Mouse (Mus musculus) ovary, postnatal 10 days (tissue): ENCODE data around the gene Cep295nl.

Source experiments
- DNase-seq: peaks from one replicate; pipeline ENCODE4 v3.0.0; 2022; ENCODE audit warnings: low spot score

Gene Cep295nl

DNA sequence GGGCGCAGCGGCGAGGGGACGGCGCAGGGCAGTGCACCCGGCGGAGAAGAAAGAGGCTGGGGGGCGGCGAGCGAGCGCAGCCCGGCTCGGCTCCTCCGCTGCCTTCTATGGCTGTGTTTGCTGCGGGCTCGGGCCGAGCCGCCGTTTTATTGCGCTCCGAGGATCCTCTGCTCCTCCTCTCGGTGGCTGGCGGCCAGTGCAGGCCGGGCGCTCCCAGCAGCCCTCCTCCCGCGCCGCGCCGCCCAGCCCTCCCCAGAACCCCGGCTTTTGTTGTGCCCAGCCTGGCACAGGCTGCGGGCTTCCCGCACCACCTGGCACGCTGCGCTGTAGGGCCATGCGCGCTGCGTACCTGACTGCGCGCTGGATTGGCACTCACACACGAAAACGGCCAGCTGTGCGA lies 12.9 kb upstream of the Cep295nl start:
- DNase-seq: peak; percentile 81

DNA sequence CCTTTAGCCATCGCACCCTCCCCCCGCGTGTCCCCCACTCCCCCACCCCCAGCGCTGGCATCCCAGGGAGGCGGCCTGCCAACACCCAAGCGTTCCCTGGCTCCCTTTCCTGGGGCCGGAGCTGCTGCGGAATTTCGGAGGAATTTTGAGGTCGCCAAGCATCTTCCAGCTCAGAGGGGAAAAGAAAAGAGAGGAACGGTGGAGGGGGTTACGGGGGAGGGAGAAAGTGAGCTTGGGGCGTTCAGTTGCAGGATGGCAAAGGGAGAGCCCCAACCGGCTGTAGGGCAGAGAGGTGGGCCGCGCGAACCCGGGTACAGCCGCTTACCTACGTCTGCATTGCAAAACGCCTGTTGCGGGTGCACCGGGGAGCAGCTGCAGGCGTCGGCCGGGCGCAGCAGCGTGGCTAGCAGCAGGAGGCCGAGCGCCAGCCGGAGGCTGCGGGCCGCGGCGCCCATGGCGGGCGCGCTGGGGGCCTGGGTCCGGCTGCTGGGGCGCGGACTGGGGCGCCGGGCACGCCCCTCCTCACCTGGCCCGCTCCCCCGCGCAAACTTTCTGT lies 12.4 kb upstream of the Cep295nl start:
- no peak for DNase-seq

DNA sequence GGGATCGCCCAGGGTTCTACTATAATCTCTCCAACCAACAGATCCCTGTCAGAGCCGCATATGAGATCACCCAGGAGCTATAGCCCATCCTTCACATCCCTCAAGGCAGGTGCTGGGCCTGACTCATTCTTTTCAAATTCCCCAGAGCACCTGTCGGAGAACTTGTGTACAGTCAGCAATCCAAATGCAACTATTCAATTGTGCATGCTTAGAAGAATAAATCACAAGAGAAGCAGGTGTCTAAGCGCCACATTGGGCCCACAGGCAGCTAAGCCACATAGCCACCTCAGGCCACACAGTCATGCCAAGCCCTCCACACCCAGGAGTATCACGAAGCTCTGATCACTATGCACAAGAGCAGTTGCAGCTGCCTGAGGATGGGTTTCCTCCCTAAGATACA lies 7.2 kb upstream of the Cep295nl start:
- DNase-seq: no peak

DNA sequence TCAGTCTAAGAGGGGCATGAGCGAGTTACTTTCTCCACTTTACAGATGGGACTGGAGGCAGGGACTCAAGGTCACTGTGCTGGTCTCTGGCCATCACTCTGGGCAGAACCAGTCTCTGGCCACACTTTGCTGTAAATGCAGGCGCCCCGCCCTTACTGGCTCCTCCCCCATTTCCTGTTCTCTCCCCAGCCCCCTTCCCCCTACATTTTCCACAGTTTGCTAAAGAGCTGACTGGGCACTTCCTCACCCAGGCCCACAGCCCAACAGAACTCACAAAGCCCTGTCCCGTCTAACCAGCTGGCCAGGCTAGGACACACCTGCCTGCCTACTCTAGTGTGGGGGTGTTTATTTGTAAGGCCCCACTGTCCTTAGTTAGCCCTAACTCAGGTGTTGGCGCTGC lies 6.6 kb upstream of the Cep295nl start:
- DNase-seq: no peak

DNA sequence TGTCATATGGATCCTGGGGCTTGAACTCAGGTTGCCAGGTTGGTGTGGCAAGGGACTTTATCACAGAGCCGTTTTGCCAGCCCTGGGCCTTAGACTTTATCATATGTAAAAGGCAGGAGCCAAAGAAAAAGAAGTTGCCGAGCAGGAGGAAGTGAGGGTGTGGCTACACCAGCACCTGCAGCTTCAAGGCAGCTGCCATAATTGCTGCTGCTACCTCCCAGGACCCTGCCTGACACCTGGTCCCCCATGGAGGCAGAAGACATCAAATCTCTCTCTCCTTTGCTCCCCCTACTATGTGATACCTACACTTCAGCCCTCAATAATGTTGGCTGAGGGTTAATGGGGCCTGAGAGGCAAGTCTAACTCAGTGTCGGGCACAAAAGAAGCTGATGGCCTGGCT lies 6.1 kb upstream of the Cep295nl start:
- no peak for DNase-seq

DNA sequence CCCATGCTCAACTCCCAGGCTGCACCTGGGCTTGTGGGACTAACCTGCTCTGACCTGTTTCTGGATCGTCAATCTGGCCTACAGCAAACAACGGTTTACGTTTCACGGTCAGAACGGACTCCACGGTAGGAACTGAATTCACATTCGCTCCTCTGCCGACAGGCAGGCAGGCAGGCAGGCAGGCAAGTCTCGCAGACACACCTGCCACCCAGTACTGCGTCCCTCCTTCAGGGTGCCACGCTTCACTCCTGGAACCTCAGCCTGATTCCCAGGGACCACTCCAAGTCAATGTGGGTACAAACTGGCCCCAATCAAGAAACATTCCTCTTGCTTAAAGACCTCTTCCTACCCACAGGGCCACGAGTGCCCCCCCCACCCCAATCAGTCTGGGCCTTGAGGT lies 5.6 kb upstream of the Cep295nl start:
- DNase-seq: no peak

DNA sequence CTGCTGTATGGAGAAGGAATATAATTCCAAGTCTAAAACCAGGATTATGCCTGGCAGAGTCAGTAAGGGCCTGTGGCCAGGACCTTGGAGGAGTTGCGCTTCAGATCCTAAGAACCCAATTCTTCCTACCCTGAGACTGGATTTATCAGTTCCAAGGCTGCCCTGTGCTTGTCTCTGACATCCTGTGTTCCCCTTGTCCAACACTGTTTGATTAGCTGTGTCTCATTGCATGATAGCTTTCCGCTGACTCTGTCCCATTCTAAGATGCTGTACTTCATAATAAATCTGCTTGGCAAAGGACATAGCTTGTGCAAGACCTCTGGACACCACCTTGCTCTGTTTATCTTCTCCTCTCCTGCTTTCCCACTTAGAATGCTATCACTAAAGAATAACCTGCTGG lies 5.1 kb upstream of the Cep295nl start:
- DNase-seq: no peak

DNA sequence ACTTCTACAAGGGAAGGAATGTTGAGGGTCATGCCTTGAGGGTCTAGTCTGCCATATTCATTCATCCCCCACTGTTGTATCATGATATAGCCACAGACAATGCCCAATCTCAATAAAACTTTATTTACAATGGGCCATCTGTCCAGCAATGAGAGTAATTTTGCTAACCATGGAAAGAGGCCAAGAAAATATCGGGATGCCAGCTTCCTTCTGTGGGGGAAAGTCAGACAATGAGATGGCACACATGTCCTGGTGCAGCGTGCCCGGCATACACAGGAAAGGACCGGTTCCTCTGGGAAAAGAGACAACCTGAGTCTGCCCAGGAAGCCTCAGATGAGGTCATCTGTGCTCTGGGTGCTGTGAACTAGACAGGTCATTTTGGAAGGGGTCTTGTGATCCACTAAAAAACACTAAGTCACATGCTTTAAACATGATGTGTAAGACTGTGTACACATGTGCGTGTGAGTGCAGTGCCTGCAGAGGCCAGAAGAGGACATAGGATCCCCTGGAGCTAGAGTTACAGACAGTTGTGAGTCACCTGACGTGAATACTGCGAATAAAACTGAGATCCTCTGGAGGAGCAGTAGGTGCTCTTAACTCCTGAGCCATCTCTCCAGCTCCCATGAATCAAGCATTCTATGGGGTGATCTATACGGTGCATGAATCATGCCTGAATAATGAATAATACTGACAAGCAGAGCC lies 4.2 kb upstream of the Cep295nl start:
- no peak for DNase-seq

DNA sequence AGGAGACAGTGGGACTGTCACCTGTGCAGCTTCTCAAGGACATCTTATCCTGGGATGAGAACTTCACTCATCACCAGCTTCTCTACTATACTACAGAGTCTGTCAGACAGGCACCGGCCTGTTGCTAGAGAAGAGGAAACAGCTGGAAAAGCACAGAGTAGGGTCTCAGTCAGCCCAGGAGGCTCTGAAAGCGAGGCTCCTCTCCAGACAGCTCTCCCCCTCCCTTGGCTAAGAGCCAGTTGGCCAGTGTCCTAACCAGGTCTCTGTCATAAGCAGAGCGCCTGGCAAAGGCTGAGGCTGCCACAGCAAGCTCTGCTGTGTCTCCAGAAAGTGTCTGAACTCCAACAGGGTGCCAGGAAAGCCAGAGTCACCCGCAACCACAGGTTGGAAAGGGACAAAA lies 3.4 kb upstream of the Cep295nl start:
- no peak for DNase-seq

DNA sequence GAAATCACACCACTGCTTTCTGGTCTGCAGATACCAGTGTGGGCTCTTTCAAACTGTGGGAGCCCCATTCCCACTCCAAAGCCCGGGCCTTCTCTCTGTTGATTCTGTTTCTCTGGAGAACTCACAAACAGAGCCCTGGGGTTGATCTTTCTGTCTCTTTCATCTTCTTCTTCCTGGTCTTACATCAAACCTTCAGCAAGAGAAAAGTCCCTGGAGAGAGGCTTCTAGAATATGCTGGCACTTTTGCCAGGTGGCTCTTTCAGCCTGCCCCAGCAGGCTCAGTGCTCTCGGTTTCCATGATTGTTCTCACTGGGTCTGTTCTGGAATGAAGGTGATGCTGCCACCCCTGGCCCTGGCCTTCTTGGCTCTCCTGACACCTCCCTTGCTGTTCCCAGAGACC lies 1.3 kb upstream of the Cep295nl start:
- no peak for DNase-seq

DNA sequence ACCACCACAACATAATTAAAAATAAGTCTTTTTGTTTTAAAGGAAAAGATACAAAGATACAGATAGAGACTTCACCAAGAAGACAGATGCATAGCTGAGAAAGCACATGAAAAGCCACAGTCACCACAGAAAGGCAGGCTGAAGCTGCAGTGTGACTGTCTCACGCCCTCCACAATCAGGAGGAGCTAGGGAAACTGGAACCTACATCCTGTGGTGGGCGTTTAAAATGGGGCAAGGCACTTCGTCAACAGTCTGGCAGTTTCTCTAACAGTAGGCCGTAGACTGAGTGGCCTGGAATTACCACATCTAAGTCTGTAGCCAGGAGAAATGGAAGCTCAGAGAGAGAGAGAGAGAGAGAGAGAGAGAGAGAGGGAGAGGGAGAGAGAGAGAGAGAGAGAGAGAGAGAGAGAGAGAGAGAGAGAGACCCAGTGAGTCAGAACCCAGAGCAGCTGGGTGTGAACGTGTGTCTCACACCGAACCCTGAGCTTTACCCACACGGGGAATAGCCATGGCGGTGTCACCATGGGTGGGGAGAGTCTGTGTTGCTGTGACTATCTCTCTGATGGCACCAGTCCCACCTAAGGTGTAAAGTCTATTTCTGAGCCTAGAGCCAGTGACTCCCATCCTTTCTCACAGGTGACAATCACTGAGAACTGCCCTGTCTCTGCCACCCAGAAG lies 4.7 kb downstream of the Cep295nl start:
- DNase-seq: no peak

DNA sequence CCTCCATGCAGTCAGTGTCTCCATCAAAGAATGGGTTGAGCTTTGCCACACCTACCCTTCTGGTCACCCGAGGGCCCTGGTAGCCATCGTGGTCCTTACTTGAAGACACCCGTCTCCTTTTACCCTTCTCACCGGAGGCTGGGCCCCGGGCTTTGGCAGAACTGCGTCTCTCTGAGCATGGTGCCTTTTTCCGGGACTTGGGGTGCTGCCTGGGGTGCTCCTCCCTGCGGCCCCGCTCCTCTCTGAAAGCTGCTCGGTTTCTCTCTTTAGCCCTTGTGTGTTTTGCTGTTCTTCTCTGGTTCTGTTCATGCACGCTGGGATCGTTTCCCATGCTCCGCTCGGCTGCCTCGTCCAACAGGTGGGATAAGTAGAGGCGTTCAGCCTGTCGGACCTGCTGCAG lies 8.9 kb downstream of the Cep295nl start:
- DNase-seq: no peak

DNA sequence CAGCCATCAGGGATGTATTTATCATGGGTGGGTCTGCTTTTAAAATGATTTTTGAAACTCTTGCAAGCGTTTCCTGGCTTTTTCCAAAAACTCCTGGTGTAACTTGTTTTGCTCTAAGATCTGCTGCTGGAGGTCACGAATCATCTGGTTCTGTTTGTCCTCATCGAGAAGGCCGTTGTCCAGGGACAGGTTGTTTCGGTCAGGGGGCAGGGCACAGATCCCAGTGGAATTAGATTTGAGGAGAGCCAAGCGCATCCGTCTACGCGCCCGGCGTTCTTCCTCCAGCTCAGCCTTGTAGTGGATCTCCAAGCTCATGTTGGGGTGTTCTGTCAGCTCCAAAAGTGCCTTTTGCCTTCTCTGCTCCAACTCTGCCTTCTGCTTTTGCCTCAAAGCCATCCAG lies 9.9 kb downstream of the Cep295nl start:
- no peak for DNase-seq

DNA sequence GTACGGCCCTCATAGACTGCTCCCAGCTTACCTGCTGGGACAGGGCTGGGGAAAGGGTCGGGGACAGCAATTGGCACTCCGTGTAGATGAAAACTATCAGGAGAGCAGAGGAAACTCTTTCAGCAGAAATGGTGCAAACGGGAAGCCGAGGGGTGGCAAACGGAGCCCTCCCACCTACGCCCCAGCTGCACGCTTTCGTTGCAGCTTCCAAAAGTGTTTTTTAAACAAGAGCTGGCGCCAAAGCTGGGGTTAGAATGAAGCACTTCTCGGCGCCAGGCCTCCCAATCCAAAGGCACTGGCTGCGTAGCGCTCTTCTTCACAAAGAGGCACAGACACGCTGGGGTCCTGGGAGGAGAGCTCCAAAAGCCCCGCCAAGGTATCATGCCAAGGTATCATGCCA lies 11.5 kb downstream of the Cep295nl start:
- no peak for DNase-seq

DNA sequence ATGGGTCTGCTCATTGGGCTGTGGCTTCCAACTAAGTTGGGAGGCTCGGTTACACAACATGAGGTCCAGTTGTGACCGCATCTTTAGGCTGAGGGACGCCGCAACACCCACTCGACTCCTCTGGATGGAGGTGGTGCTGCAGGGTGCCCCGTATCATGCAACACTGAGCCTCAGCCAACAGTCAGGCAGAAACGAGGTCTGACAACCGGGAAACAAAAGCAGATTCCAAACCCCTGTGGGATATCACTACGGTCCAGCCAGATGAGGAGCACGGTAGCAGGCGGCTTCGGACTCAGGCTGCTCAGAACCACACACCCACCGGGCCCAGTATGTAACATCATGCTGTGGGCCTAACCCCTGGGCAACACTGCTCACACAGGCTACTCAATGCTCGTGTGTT lies 11.9 kb downstream of the Cep295nl start:
- DNase-seq: no peak

DNA sequence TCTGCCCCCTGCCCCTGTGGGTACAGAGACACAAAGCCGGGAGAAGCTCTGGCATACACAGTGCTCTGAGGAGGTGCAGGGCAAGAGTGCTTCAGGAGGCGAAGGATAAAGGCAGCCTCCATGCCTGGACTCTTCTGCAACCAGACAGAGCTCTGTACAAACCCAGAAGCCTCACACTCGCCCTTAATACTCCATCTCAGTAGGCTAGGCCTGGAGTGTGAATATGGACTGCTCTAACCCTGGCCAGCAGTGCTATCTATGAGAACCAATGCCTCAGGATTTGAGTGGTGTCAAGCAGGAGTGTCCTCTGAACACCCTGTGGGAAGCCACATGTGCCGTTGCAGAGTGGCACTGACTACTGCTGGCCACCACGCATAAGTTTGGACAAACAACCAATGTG lies 13.4 kb downstream of the Cep295nl start:
- no peak for DNase-seq

DNA sequence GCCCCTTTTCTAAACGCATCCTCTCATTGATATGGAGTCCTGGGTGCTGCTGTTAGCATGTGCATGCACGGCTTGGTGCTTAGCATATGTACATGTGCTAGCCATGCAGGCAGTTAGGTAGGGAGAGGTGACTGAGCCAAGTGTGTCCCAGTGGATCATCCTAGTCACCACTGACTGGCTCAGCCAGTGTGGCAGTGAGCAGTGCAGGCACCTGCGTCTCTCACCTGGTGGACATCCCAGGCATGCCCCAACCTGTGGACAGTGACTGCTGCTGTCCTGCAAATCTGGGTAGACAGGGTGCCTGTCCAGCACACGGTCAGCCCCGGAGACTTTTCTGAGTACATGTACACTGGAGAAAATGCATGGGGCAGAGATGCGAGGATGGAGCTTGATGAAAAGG lies 13.8 kb downstream of the Cep295nl start:
- DNase-seq: no peak

DNA sequence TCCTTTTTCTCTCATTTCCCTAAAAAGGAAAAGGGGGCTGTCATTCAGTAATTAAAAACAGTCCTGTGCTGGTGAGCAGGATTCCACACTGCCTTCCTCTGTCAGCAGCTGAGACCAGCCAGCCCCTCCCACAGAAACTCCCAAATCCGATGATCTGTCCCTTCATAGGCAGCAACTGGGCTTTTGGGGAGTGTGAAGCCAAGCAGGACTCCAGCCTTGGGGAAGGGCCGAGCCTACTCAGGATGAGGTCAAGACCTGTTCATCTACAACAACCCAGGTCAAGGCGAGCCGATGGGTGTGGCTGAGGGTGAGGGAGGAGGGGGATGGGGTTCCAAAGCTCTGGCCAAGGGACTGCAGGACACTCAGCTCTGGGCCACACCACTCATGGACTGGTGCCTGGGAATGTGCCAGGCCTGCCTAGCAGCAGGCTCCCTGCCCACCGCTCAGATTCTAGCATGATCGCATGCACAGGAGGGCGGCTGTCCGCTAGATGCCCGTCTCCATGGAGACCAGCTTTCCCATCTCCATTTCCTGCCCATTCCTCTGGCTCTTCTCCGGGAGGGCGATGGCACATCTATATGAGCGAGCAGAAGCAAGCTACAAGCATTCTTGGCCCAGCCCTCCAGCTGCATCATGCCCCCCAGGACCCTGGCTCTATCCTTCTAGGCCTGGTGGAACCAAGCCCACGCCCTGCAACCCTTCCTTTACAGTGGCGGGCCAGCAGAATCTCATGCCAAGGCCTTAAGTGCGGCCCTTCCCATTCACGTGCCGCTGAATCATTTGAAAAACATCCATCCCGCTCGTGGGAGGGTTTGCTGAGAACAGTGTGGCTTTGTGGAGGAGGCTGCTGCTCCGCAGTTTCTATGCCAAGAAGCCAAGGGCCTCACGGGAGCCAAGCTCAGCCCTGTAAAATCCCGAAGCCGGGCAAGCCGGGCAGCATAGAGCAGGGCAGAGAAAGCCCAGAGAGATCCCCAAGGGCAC lies 15.0 kb downstream of the Cep295nl start:
- peak; percentile 41 for DNase-seq

DNA sequence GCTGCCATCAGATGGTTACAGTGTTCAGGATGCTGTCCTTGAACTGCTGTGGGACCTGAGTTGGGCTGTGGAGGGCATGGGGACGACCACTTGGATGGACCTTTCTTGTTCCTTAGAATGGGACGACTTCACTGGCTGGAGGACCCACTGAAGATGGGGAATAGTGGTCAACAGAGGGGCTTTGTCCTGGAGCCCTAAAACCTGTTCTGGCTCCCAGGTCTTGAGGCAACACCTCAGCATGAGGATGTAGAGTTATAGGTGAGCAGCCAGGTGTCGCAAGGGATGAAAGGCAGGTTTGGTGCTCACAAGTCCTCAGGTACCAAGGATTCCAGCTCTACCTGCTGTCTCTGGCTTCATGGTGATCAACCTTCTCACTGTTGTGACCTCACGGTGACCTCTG lies 15.8 kb downstream of the Cep295nl start:
- DNase-seq: no peak

DNA sequence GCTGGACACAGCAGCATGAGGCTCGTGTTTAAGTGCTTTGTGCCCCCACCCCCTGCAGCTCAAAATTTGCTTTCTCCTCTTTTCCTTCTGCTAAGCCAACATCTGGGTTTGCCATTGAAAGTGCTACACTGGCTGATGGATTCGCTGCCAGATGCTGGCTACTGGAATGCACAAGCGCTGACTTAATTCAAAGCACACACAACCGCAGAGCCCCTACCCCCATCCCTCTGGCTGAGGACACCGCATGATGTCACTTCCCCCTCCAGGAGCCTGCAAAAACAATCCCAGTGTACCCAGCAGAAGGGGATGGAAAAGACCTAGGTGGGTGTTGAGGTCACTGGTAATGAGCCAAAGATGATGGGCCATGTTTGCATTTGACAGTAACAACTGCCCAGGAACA lies 17.8 kb downstream of the Cep295nl start:
- DNase-seq: no peak

DNA sequence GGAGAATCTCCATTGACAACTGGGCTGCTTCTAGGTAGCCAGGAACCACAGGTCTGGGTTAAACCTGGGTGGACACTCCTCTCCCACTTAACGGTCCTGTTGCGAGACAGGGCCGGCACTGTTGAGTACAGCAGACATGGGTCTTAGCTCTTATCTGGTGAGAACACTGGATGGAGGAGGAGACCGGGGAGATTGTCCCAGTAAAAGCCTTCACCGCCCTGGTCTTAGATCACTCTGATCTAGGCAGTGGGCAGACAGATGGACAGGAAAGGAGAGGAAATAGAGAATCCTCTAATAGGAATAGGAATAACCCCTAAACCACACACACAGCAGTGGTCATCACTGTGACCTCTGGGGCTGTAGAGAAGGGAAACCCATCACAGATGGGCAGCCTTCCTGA lies 18.3 kb downstream of the Cep295nl start:
- DNase-seq: no peak

DNA sequence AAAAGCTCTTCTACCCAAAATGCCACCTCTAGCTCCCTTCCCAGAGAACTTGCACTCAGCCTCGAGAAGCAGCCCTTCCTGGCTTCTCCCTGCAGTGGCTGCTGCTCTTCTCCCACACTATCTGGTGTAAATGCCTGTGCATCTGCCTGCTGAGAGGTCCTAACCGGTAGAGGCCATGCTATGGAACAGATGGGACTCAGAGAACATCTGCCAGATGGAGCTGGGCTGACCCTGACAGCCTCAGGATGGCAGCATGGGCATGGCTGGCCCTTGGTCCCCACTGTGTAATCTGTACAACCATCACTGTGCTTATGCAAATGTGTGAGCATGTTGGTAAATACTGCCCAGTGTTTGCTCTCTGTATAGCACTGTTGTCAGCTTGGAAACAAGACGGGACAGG lies 19.7 kb downstream of the Cep295nl start:
- no peak for DNase-seq

DNA sequence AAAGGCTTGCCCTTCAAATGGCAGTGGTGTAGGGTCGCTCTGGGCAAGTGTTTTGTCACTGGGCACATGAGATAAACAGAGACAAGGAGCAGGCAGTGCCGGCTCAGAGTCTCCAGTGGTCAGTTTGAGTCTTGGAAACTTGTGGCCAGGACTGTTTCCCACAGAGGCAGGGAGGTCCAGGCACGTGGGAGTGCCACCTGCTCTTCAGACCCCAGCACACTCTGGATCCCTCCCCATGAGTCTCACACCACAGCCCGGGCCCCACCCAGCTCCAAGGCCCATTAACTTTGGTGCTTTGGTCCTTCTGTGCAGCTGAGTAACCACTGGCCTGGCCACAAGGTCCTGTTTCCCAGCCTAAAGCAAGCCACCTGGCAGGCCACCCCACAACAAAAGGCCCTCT lies 20.3 kb downstream of the Cep295nl start:
- no peak for DNase-seq
